In genomic region chr12:27492270-27492669, GRCm38 (mm10) we compare ENCODE assay signal across 14 mouse cellular contexts.
DNase-seq lines count a peak whose midpoint lies in the region; ATAC-seq lines count a peak whose summit lies in the region.
"Had no signal": no experiment of that assay in that cellular context is flagged by ENCODE, and none has a peak within 500 bp of the region (broad histone marks: within the 10 kb centered on the region; RNA-seq: fewer than 3 reads in every experiment).

No protein-coding gene starts in this region.

- H3K4me2 ChIP-seq in kidney, embryonic 15.5 days: no peak overlapping the region
- no peak overlapping the region for H3K4me2 ChIP-seq in intestine, embryonic 16.5 days (ENCODE audit: low read depth, low read length)
- H3K4me2 ChIP-seq: lung, embryonic 15.5 days had no signal

- intact Hi-C loops in left cerebral cortex, postnatal 10 days (cut with DNase I): no loop called here

- H3K4me3 ChIP-seq in kidney, embryonic 15.5 days (replicated peaks): no peak overlapping the region
- H3K4me3 ChIP-seq in intestine, embryonic 16.5 days (ENCODE audit: low read length): no peak overlapping the region
- H3K4me3 ChIP-seq: lung, embryonic 15.5 days had no signal

- peak; percentile 17 to 28 for DNase-seq in cerebellum, postnatal 14 days
- no peak for DNase-seq in cerebellum, postnatal 36 days
- DNase-seq in kidney, postnatal 10 days: no peak
- DNase-seq in 3T3-L1 (ENCODE audit: low read depth, low spot score): peak; percentile 77
- no peak for DNase-seq in left cerebral cortex, postnatal 10 days (ENCODE audit: extremely low spot score in 1 of 2, low spot score in 2 of 2)
- DNase-seq: embryo, embryonic 11 days; gastrocnemius, postnatal 36 days; heart, postnatal 10 days; layer of hippocampus, adult 9-11 months; left cerebral cortex, postnatal 4 days had no signal

- peaks cover 21% of the 10 kb centered on the region for H3K4me1 ChIP-seq in kidney, embryonic 15.5 days
- peaks cover 13% of the 10 kb centered on the region for H3K4me1 ChIP-seq in intestine, embryonic 16.5 days (ENCODE audit: control insufficient read depth, insufficient read depth, low read length)

- WGBS in kidney, embryonic 15.5 days: 7% methylated on average over 2 of the region's 2 CpGs
- WGBS in intestine, embryonic 16.5 days: 33% methylated on average over 2 of the region's 2 CpGs

- ATAC-seq in kidney, embryonic 15.5 days (replicated peaks; ENCODE audit: low FRiP score): peak; percentile 88
- ATAC-seq in intestine, embryonic 16.5 days: peak; percentile 47
- ATAC-seq in inflammation-experienced regulatory T-cells, adult 6 months: no peak

- H3K36me3 ChIP-seq in kidney, embryonic 15.5 days: no peaks in the 10 kb centered on the region
- no peaks in the 10 kb centered on the region for H3K36me3 ChIP-seq in intestine, embryonic 16.5 days (ENCODE audit: control insufficient read depth, insufficient read depth, low read length)
- H3K36me3 ChIP-seq: lung, embryonic 15.5 days had no signal

- peak overlapping the region; percentile 66; the same call in 1 of the 2 replicates for H3K27ac ChIP-seq in kidney, embryonic 15.5 days
- H3K27ac ChIP-seq in intestine, embryonic 16.5 days (ENCODE audit: low read length): no peak overlapping the region
- H3K27ac ChIP-seq: lung, embryonic 15.5 days had no signal

- H3K27me3 ChIP-seq in kidney, embryonic 15.5 days: no peaks in the 10 kb centered on the region
- H3K27me3 ChIP-seq in intestine, embryonic 16.5 days (replicated peaks; ENCODE audit: control insufficient read depth, insufficient read depth, low read length): no peaks in the 10 kb centered on the region
- H3K27me3 ChIP-seq: lung, embryonic 15.5 days had no signal

- no peak overlapping the region for H3K9ac ChIP-seq in kidney, embryonic 15.5 days
- no peak overlapping the region for H3K9ac ChIP-seq in intestine, embryonic 16.5 days (ENCODE audit: low read depth, low read length)
- H3K9ac ChIP-seq: lung, embryonic 15.5 days had no signal

- H3K9me3 ChIP-seq in kidney, embryonic 15.5 days (replicated peaks): no peaks in the 10 kb centered on the region
- H3K9me3 ChIP-seq in intestine, embryonic 16.5 days (ENCODE audit: control insufficient read depth, low read length): no peaks in the 10 kb centered on the region
- H3K9me3 ChIP-seq: lung, embryonic 15.5 days had no signal

Comparison
In these comparisons a context has a peak if more than half of its experiments do, and no peak if none do; other contexts are left out.
1. DNase-seq: peak in cerebellum, postnatal 14 days (2 of 2) and 3T3-L1 (single experiment); none in cerebellum, postnatal 36 days (0 of 2), kidney, postnatal 10 days (single experiment) and left cerebral cortex, postnatal 10 days (0 of 2).